Mouse (Mus musculus): ENCODE measurements around the gene Pfkl. TPM values are rescaled to one million over a fixed set of nuclear protein-coding genes. Genes with fewer than 3 reads are reported as not detected.
"Not testable (repeated sequence)": the region's sequence is repeated elsewhere in the genome, so short reads cannot be mapped to it uniquely, and the experiment has no call there.

The Pfkl gene
- total RNA-seq, 1 experiment, result 138 TPM

- DNase-seq (ENCODE audit: low read depth, low spot score), result no peak
- H3K36me3 ChIP-seq (ENCODE audit: control insufficient read depth, insufficient read depth, low read length, poor library complexity, severe bottlenecking), result no peaks in the 10 kb centered on the region
- in situ Hi-C loops (cut with MboI; ENCODE audit: low sequenced_read_pairs in 2 of 2, unreplicated experiment in 2 of 2), result no loop called here
- H3K9ac ChIP-seq (ENCODE audit: insufficient read depth, low read depth, low read length, poor library complexity, severe bottlenecking), result no peak overlapping the region
- TF ChIP-seq ZC3H11A (IDR thresholded peaks at IDR 0.05; ENCODE audit: borderline replicate concordance, low read depth, low read length) (no peak), HCFC1 (IDR thresholded peaks at IDR 0.05; ENCODE audit: borderline replicate concordance, insufficient read depth, low read length) (no peak), MAFK (IDR thresholded peaks at IDR 0.05; ENCODE audit: insufficient read depth, low read depth, low read length) (no peak), ZNF384 (IDR thresholded peaks at IDR 0.05; ENCODE audit: low read depth, low read length) (no peak), CHD2 (IDR thresholded peaks at IDR 0.05; ENCODE audit: low read depth, low read length) (no peak)
- H3K27ac ChIP-seq (ENCODE audit: insufficient read depth, low read depth, low read length, poor library complexity, severe bottlenecking), result no peak overlapping the region
- no peaks in the 10 kb centered on the region for H3K9me3 ChIP-seq (ENCODE audit: control insufficient read depth, insufficient read depth, low read depth, low read length)
- H3K4me3 ChIP-seq (ENCODE audit: insufficient read depth in 1 of 2, low read depth in 1 of 2, low read length in 2 of 2, poor library complexity in 1 of 2, severe bottlenecking in 1 of 2), result no peak overlapping the region
- H3K4me1 ChIP-seq (ENCODE audit: control insufficient read depth in 2 of 2, insufficient read depth in 2 of 2, low read length in 2 of 2, poor library complexity in 1 of 2), result no peaks in the 10 kb centered on the region
Observed at GRCm38 (mm10) chr10:77962725-77963124, 47.2 kb downstream of the Pfkl start.

GRCm38 (mm10) chr10:77950468-77950867 is 59.4 kb downstream of the Pfkl start:
- H3K9ac ChIP-seq (ENCODE audit: insufficient read depth, low read depth, low read length, poor library complexity, severe bottlenecking); H3K4me3 ChIP-seq (ENCODE audit: insufficient read depth in 1 of 2, low read depth in 1 of 2, low read length in 2 of 2, poor library complexity in 1 of 2, severe bottlenecking in 1 of 2); H3K36me3 ChIP-seq (ENCODE audit: control insufficient read depth, insufficient read depth, low read length, poor library complexity, severe bottlenecking); H3K27ac ChIP-seq (ENCODE audit: insufficient read depth, low read depth, low read length, poor library complexity, severe bottlenecking); DNase-seq (ENCODE audit: low read depth, low spot score); H3K9me3 ChIP-seq (ENCODE audit: control insufficient read depth, insufficient read depth, low read depth, low read length); in situ Hi-C loops (cut with MboI; ENCODE audit: low sequenced_read_pairs in 2 of 2, unreplicated experiment in 2 of 2); H3K4me1 ChIP-seq (ENCODE audit: control insufficient read depth in 2 of 2, insufficient read depth in 2 of 2, low read length in 2 of 2, poor library complexity in 1 of 2): not testable (repeated sequence)

GRCm38 (mm10) chr10:77939685-77940084 is 70.2 kb downstream of the Pfkl start:
- H3K9me3 ChIP-seq (ENCODE audit: control insufficient read depth, insufficient read depth, low read depth, low read length), result no peaks in the 10 kb centered on the region

More at GRCm38 (mm10) chr10:77939685-77940084, 70.2 kb downstream of the Pfkl start:
- H3K27ac ChIP-seq (ENCODE audit: insufficient read depth, low read depth, low read length, poor library complexity, severe bottlenecking), result no peak overlapping the region
- TF ChIP-seq HCFC1 (IDR thresholded peaks at IDR 0.05; ENCODE audit: borderline replicate concordance, insufficient read depth, low read length), result no peak
- TF ChIP-seq CHD2 (IDR thresholded peaks at IDR 0.05; ENCODE audit: low read depth, low read length), result no peak
- TF ChIP-seq ZC3H11A (IDR thresholded peaks at IDR 0.05; ENCODE audit: borderline replicate concordance, low read depth, low read length), result no peak
- no peak for TF ChIP-seq MAFK (IDR thresholded peaks at IDR 0.05; ENCODE audit: insufficient read depth, low read depth, low read length)
- no peak for TF ChIP-seq ZNF384 (IDR thresholded peaks at IDR 0.05; ENCODE audit: low read depth, low read length)
- no peaks in the 10 kb centered on the region for H3K4me1 ChIP-seq (ENCODE audit: control insufficient read depth in 2 of 2, insufficient read depth in 2 of 2, low read length in 2 of 2, poor library complexity in 1 of 2)
- in situ Hi-C loops (cut with MboI; ENCODE audit: low sequenced_read_pairs in 2 of 2, unreplicated experiment in 2 of 2), result no loop called here
- H3K4me3 ChIP-seq (ENCODE audit: insufficient read depth in 1 of 2, low read depth in 1 of 2, low read length in 2 of 2, poor library complexity in 1 of 2, severe bottlenecking in 1 of 2), result no peak overlapping the region
- no peak for DNase-seq (ENCODE audit: low read depth, low spot score)
- no peak overlapping the region for H3K9ac ChIP-seq (ENCODE audit: insufficient read depth, low read depth, low read length, poor library complexity, severe bottlenecking)
- H3K36me3 ChIP-seq (ENCODE audit: control insufficient read depth, insufficient read depth, low read length, poor library complexity, severe bottlenecking), result no peaks in the 10 kb centered on the region

Other genes with a start within 250 kb of the Pfkl start
- not detected in 2 replicates for gene Gm3238, start 238.8 kb downstream of the Pfkl start, total RNA-seq (2012; rRNA removed)
- gene Gm7138, start 233.1 kb downstream of the Pfkl start, total RNA-seq (2012; rRNA removed), result not detected in 2 replicates
- gene Gm3250, start 227.5 kb downstream of the Pfkl start, total RNA-seq (2012; rRNA removed), result not detected in 2 replicates
- not detected in 2 replicates for gene Gm7137, start 221.9 kb downstream of the Pfkl start, total RNA-seq (2012; rRNA removed)
- gene Gm9639, start 215.0 kb downstream of the Pfkl start, total RNA-seq (2012; rRNA removed), result not detected in 2 replicates
- not detected in 2 replicates for gene Gm19668, start 210.9 kb downstream of the Pfkl start, total RNA-seq (2012; rRNA removed)
- gene Gm9507, start 198.2 kb downstream of the Pfkl start, total RNA-seq (2012; rRNA removed), result not detected in 2 replicates
- gene Gm2696, start 195.4 kb downstream of the Pfkl start, total RNA-seq (2012; rRNA removed), result not detected in 2 replicates
- gene Krtap10-4, start 183.0 kb downstream of the Pfkl start, total RNA-seq (2012; rRNA removed), result not detected in 2 replicates
- gene Krtap10-10, start 174.1 kb downstream of the Pfkl start, total RNA-seq (2012; rRNA removed), result not detected in 2 replicates
- gene Gm36176, start 163.3 kb downstream of the Pfkl start, total RNA-seq (2012; rRNA removed), result not detected in 2 replicates
- gene Gm10318, start 157.2 kb downstream of the Pfkl start, total RNA-seq (2012; rRNA removed), result not detected in 2 replicates
- not detected in 2 replicates for gene Gm3285, start 148.1 kb downstream of the Pfkl start, total RNA-seq (2012; rRNA removed)
- gene Lrrc3, start 107.5 kb downstream of the Pfkl start, total RNA-seq (2012; rRNA removed), result 2.5 and 4.1 TPM in 2 replicates
- 0.54 and 0.63 TPM in 2 replicates for gene Trpm2, start 39.5 kb downstream of the Pfkl start, total RNA-seq (2012; rRNA removed)
- 7.1 and 8.4 TPM in 2 replicates for gene 1810043G02Rik, start 31.6 kb downstream of the Pfkl start, total RNA-seq (2012; rRNA removed)
- gene Dnmt3l, start 31.9 kb upstream of the Pfkl start, total RNA-seq (2012; rRNA removed), result 328 and 388 TPM in 2 replicates
- 68.3 and 88.3 TPM in 2 replicates for gene Aire, start 33.5 kb upstream of the Pfkl start, total RNA-seq (2012; rRNA removed)
- 30.5 and 31.7 TPM in 2 replicates for gene Icosl, start 59.2 kb upstream of the Pfkl start, total RNA-seq (2012; rRNA removed)
- gene D10Jhu81e, start 159.7 kb upstream of the Pfkl start, total RNA-seq (2012; rRNA removed), result 31.6 and 40.2 TPM in 2 replicates
- gene Pwp2, start 175.1 kb upstream of the Pfkl start, total RNA-seq (2012; rRNA removed), result 60.9 and 67.4 TPM in 2 replicates
- gene Trappc10, start 234.6 kb upstream of the Pfkl start, total RNA-seq (2012; rRNA removed), result 26.1 and 27.9 TPM in 2 replicates